Mouse (Mus musculus): ENCODE results near the gene Hmox1.

The Hmox1 gene

GRCm38 (mm10) chr8:75093399-75094156 lies at the start of gene Hmox1:
Hmox1 (plus strand) TSS chr8:75093621.
- in situ Hi-C loops (cut with MboI, MseI), result no loop called here

- in situ Hi-C loops (cut with MboI, MseI), result no loop called here
Observed at GRCm38 (mm10) chr8:75046303-75046702, 47.1 kb upstream of the Hmox1 start.

- in situ Hi-C loops (cut with MboI, MseI), result no loop called here
Observed at GRCm38 (mm10) chr8:75047784-75048183, 45.6 kb upstream of the Hmox1 start.

DNA sequence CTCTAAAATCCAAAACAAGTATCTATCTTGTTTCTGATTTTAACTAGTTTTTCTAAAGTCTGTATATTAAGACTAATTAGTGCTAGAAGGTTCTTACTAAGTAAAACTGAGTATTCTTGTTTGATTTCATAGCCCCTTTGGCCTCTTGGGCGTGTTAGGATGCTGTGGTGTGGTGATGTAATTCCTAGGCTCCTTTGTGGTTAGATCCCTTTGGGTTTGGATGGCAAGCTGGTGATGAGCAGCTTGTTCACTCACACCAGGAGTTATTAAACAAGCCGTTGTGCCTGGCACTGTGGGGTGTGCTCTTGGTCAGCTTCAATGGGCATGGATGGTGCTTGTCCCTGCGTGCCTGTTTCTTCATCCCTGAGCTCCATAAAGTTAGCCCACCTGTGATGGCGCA lies 40.1 kb upstream of the Hmox1 start:
- in situ Hi-C loops (cut with MboI, MseI), result no loop called here

GRCm38 (mm10) chr8:75055673-75056072 lies 37.7 kb upstream of the Hmox1 start:
- in situ Hi-C loops (cut with MboI, MseI), result no loop called here

- in situ Hi-C loops (cut with MboI, MseI), result no loop called here
Observed at GRCm38 (mm10) chr8:75060022-75060421, 33.4 kb upstream of the Hmox1 start.

- in situ Hi-C loops (cut with MboI, MseI), result no loop called here
Observed at GRCm38 (mm10) chr8:75060815-75061214, 32.6 kb upstream of the Hmox1 start.

- in situ Hi-C loops (cut with MboI, MseI), result no loop called here
Observed at GRCm38 (mm10) chr8:75063290-75063689, 30.1 kb upstream of the Hmox1 start.

DNA sequence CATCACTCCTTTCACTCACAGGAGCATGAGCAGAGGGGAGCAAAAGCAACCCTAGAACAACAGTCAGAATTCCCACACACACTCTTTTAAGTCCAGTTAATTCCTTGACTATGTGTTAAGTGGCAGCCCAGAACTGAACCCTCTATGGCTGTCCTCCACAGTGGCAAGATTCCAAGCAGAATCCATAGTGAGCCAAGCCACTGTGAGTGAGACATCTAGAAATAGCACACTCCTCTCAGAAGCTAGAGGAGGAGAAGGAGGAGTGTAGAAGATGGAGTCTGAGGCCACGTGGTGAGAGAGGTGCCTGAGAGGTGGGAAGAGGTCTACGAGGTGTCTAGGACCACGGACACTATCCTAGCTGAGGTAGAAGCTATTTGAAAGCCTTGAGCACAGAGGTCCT lies 28.6 kb upstream of the Hmox1 start:
- in situ Hi-C loops (cut with MboI, MseI), result no loop called here

- in situ Hi-C loops (cut with MboI, MseI), result no loop called here
Observed at GRCm38 (mm10) chr8:75067287-75067686, 26.1 kb upstream of the Hmox1 start.

GRCm38 (mm10) chr8:75070297-75070696 lies 23.1 kb upstream of the Hmox1 start:
- in situ Hi-C loops (cut with MboI, MseI), result loop anchor here (5.0 kb wide), 1 partner anchor 37 kb away; the partner anchor contains the start of gene Mcm5

DNA sequence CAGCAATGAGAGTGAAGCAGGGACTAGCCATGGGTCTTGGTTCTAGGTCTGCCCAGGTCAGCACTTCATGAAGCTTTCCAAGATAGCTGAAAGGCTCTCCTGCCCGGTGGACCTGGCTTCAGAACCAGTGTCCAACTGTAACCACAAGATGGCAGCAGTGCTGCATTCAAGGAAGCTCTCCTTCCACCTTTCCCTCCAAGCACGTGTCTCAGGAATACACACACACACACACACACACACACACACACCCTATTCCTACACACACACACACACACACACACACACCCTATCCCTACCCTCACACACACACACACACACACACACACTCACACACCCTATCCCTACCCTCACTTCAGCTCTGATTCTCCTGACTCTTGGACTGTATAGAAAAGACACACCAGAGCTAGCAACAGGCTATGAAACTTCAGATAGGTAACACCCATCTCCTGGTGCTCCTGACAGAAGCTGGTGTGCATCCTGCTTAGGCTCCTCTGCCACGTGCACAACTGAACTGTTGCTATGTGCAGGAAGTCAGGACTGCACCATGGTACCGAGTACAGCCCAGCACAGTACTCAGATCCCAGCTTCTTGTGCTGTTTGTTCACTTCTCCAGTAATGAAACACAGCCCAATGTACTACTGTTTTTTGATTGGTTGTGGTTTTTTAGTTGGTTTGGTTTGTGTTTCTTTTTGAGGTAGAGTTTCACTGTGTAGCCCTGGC lies 21.6 kb upstream of the Hmox1 start:
- in situ Hi-C loops (cut with MboI, MseI), result loop anchor here (5.0 kb wide), 1 partner anchor 36 kb away; the partner anchor contains the start of gene Mcm5

DNA sequence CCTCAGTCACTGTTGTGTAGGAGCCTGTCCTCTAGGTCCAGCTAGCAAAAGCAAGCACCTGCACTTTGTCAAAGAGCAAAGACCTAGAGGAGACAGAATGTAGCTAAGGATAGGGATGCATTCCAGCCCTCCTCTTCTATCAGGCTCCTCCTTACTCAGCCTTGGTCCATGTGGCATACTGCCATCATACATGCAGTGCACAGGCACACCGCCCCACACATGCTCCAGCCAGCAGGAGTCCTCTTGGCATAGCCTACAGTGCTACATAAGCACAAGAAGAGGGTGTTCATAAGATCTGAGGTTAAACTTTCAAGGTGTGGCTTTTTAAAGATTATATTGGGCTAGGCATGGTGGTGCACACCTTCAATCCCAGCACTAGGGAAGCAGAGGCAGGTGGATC lies 18.5 kb upstream of the Hmox1 start:
- in situ Hi-C loops (cut with MboI, MseI), result loop anchor here (5.0 kb wide), 2 partner anchors 32 to 142 kb away; partner anchors contain the start of gene Mcm5

DNA sequence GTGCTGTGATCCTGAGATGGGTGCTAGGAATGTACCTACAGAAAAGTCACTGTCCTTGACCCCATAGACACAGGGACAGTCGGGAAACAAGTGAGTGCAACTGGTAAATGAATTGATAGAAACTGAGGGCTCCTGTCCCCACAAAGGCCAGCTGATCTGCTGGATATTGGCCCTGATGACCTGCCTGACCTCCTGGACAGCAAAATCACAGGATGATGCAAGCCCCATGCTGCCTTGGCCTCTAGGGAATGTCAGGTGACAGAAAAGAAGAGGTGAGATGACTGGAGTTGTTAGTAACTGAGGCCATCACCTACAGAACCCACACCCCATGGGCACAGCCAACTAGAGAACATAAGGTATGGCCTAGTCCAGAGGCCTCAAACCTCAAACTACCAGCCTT lies 15.2 kb upstream of the Hmox1 start:
- in situ Hi-C loops (cut with MboI, MseI), result loop anchor here (5.0 kb wide), 1 partner anchor 139 kb away; no protein-coding TSS in a partner anchor

DNA sequence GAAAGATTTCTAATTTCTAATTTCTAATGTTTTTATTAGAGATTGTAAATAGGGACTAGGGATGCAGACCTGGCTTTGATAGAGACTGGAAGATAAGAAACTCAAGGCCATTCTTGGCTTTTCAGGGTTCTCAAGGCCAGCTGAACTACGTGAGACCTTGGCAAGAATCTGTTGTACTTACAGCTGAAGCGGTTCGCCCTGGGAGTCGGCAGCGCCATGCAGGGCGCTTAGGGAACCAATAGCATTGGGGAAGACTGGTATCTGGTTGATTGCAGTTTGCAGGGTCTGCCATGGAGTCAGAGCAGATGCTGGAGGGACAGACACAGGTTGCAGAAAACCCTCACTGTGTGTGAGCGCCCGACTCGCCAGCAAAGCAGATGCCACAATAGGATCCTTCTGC lies 14.6 kb upstream of the Hmox1 start:
- in situ Hi-C loops (cut with MboI, MseI), result loop anchor here (5.0 kb wide), 1 partner anchor 138 kb away; no protein-coding TSS in a partner anchor

GRCm38 (mm10) chr8:75081364-75082040 lies 11.9 kb upstream of the Hmox1 start:
- in situ Hi-C loops (cut with MboI, MseI), result no loop called here

DNA sequence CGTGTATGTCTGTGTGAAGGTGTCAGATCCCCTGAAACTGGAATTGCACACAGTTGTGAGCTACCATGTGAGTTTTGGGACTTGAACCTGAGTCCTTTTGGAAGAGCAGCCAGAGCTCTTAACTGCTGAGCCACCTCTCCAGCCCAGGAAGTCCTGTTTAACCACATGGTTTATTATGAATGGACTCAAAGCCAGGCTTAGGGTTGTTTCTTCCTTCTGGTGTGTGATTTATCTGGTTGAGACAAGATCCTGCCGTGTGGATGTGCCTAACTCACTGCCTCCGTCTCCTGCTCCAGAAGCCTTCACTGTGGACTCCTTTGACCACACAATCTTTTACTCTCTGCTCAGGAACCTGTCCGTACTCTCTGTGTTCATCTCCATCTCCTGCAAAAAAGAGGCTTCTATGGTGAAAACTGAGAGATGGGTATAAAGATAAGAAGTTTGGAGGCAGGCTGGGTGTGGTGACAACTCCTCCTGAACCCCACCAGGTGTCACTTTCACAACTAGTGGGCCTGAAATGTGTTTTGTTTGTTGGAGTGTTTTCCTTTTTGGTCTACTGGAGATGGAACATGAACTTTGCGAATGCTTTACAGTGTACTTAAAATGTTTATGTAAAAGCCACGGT lies 11.1 kb upstream of the Hmox1 start:
- in situ Hi-C loops (cut with MboI, MseI), result no loop called here

DNA sequence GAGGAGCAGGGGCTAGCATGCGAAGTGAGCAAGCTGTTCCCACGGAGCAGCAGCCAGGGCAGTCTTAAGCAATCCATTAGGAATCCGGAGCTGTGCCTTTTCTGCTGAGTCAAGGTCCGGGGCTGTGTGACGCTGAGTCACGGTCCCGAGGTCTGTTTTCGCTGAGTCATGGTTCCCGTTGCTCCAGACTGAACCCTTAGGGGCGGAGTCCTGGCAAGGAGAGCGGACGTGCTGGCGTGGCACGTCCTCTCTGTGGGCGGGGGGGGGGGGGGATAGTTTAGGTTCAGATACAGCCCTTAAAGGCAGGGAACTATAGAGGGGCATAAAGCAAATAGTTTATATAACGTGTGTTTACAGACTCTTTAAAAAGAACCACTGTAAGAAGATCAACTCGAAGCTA lies 9.6 kb upstream of the Hmox1 start:
- in situ Hi-C loops (cut with MboI, MseI), result no loop called here

- in situ Hi-C loops (cut with MboI, MseI), result no loop called here
Observed at GRCm38 (mm10) chr8:75084382-75085064, 8.9 kb upstream of the Hmox1 start.

- in situ Hi-C loops (cut with MboI, MseI), result no loop called here
Observed at GRCm38 (mm10) chr8:75086002-75086401, 7.4 kb upstream of the Hmox1 start.

DNA sequence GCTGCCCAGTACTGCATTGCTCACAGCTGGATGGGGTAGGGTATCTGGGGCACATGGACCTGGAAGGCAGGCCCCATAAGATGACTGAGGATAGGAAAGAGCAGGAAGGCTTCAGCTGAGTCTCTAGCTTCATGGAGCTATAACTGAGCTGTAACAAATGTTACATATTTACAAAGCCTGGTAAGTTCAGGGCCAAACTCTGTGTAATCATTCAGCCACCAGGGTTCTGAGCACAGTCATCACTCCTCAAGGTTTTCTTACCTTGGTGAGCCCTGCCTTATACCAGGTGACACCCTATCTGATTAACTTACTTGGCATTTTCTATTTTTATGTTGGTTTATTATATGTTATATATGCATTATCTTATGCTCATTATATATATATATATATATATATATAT lies 6.3 kb upstream of the Hmox1 start:
- in situ Hi-C loops (cut with MboI, MseI), result no loop called here
